Mouse (Mus musculus): ENCODE results near the gene Map6d1.

Gene Map6d1

DNA sequence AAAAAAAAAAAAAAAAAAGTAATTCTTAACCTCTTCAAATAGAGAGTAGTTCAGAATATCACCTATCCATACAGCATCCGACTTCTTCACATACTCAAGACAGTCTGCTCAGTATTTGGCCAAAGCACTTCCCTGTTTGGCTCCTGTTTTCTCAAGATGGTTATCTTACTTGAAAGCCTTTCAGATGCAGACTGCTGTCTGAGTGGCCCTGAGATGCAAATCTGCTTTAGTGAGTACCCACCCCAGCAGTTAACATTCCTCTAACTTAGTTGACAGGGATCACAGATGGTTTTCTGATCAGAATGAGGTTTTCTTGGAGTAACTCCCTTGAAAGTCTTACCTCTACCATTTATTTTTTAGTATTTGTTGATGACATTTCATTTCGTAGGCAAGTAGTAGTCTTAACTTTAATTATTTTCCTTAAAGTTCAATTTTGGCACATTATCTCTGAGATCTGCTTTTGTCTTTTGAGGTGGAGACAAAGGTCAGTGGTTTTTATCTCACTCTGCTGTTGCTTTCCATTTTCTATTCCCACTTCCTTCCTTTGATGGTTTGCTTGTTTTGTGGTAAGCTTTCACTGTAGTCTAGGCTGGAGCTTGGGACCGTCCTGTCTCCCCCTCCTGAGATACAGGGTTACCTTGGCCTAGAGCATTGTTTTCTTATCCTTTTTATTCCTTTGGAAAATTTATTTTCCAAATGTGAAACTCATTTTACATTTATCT is 49.8 kb downstream of the Map6d1 start:
- DNase-seq (ENCODE audit: low spot score in 2 of 2) = no peak

- no peak for DNase-seq (ENCODE audit: low spot score in 2 of 2)
Measured at GRCm38 (mm10) chr16:20185368-20185767, 55.8 kb downstream of the Map6d1 start.
